Mouse (Mus musculus) central nervous system, embryonic 14 days (tissue): Measurements from ENCODE around the gene Otop2. TPM values are rescaled to one million over a fixed set of nuclear protein-coding genes. Genes with fewer than 3 reads are reported as not detected.

Source experiments
- polyA plus RNA-seq: library from polyadenylated mRNA; depleted of rRNA; stranded (reverse); fragments of >200 nt; gene quantifications from 2 replicates; pipeline ENCODE4 v1.2.3, GENCODE M21; 2012; rRNA removed

The Otop2 gene
- polyA plus RNA-seq, result 0.10 TPM in 2 replicates

GRCm38 (mm10) chr11:115306863-115307262 is at the start of gene Otop2:
Otop2 (plus strand) TSS chr11:115307163.

GRCm38 (mm10) chr11:115267061-115267883 is 39.7 kb upstream of the Otop2 start, which contains the start of gene Grin2c:
Grin2c (minus strand) TSS chr11:115267243.

GRCm38 (mm10) chr11:115276780-115277603 is 30.0 kb upstream of the Otop2 start, which contains the start of gene Fdxr:
Fdxr (minus strand) TSS chr11:115277050.

GRCm38 (mm10) chr11:115297214-115297826 is 9.6 kb upstream of the Otop2 start, which contains the start of gene Fads6:
Fads6 (minus strand) TSS chr11:115297663.

GRCm38 (mm10) chr11:115321906-115322693 is 15.1 kb downstream of the Otop2 start, which contains the start of gene Ush1g:
Ush1g (minus strand) TSS chr11:115322041.

GRCm38 (mm10) chr11:115334531-115334930 is 27.6 kb downstream of the Otop2 start, which contains the start of gene Otop3:
Otop3 (plus strand) TSS chr11:115334731.

GRCm38 (mm10) chr11:115367395-115367944 is 60.5 kb downstream of the Otop2 start, which contains the start of gene Hid1:
Hid1 (minus strand) TSS chr11:115367756.

Other genes starting within 250 kb of the Otop2 start
- gene Cd300e, start 245.0 kb upstream of the Otop2 start, polyA plus RNA-seq, result 0.05 TPM in 1 of 2 replicates, not detected in the other
- gene Rab37, start 215.7 kb upstream of the Otop2 start, polyA plus RNA-seq, result 0.90 and 1.1 TPM in 2 replicates
- gene Cd300lf, start 173.2 kb upstream of the Otop2 start, polyA plus RNA-seq, result 0.43 and 0.98 TPM in 2 replicates
- gene Slc9a3r1, start 143.8 kb upstream of the Otop2 start, polyA plus RNA-seq, result 37.2 and 38.4 TPM in 2 replicates
- gene Tmem104, start 119.7 kb upstream of the Otop2 start, polyA plus RNA-seq, result 5.6 and 6.9 TPM in 2 replicates
- 22.3 and 23.1 TPM in 2 replicates for gene Nat9, start 119.3 kb upstream of the Otop2 start, polyA plus RNA-seq
- 0.96 and 1.0 TPM in 2 replicates for gene Grin2c, start 39.9 kb upstream of the Otop2 start, polyA plus RNA-seq
- 26.5 and 29.2 TPM in 2 replicates for gene Fdxr, start 30.1 kb upstream of the Otop2 start, polyA plus RNA-seq
- 1.8 and 2.4 TPM in 2 replicates for gene Fads6, start 9.5 kb upstream of the Otop2 start, polyA plus RNA-seq
- 0.05 TPM in 2 replicates for gene Ush1g, start 14.9 kb downstream of the Otop2 start, polyA plus RNA-seq
- gene Otop3, start 27.6 kb downstream of the Otop2 start, polyA plus RNA-seq, result 0.36 and 0.41 TPM in 2 replicates
- gene Hid1, start 60.6 kb downstream of the Otop2 start, polyA plus RNA-seq, result 45.1 and 49.4 TPM in 2 replicates
- gene Cdr2l, start 74.8 kb downstream of the Otop2 start, polyA plus RNA-seq, result 34.8 and 35.1 TPM in 2 replicates
- 134 and 152 TPM in 2 replicates for gene Mrpl58, start 96.6 kb downstream of the Otop2 start, polyA plus RNA-seq
- 497 and 500 TPM in 2 replicates for gene Atp5h, start 112.8 kb downstream of the Otop2 start, polyA plus RNA-seq
- gene Kctd2, start 113.0 kb downstream of the Otop2 start, polyA plus RNA-seq, result 51.5 and 51.6 TPM in 2 replicates
- 0.04 and 0.06 TPM in 2 replicates for gene Trim80, start 133.4 kb downstream of the Otop2 start, polyA plus RNA-seq
- gene Slc16a5, start 155.3 kb downstream of the Otop2 start, polyA plus RNA-seq, result 0.18 TPM in 1 of 2 replicates, not detected in the other
- 11.7 and 12.9 TPM in 2 replicates for gene Armc7, start 168.5 kb downstream of the Otop2 start, polyA plus RNA-seq
- 80.7 and 82.5 TPM in 2 replicates for gene Nt5c, start 184.7 kb downstream of the Otop2 start, polyA plus RNA-seq
- gene Jpt1, start 207.2 kb downstream of the Otop2 start, polyA plus RNA-seq, result 1,013 and 1,226 TPM in 2 replicates
- 662 and 802 TPM in 2 replicates for gene Sumo2, start 229.1 kb downstream of the Otop2 start, polyA plus RNA-seq